Mouse (Mus musculus): ENCODE results near the gene Clasp1.

- TF ChIP-seq POLR2A (IDR thresholded peaks at IDR 0.05; ENCODE audit: control insufficient read depth in 1 of 2, insufficient read depth in 1 of 2, low read depth in 1 of 2, low read length in 2 of 2, poor library complexity in 1 of 2): no peak
- TF ChIP-seq CTCF (IDR thresholded peaks at IDR 0.05 in 2 of 3, conservative IDR thresholded peaks at IDR 0.05 in 1 of 3; ENCODE audit: control insufficient read depth in 1 of 3, insufficient read depth in 1 of 3, low read depth in 2 of 3, low read length in 3 of 3, poor library complexity in 1 of 3, severe bottlenecking in 1 of 3): no peak
- TF ChIP-seq EP300 (IDR thresholded peaks at IDR 0.05; ENCODE audit: low read depth in 1 of 2, low read length in 2 of 2): peak; percentile 68 to 74; a peak in 3 of 4 replicates
- no peak for TF ChIP-seq ELF1 (IDR thresholded peaks at IDR 0.05; ENCODE audit: low read depth, low read length)
- TF ChIP-seq GATA1 (IDR thresholded peaks at IDR 0.05; ENCODE audit: low read depth, low read length): peak; percentile 85
Measured at GRCm38 (mm10) chr1:118413169-118413568, 24.3 kb downstream of the Clasp1 start.

Measured in MEL (cell line).